Comparison of ENCODE assay signal across 29 mouse cellular contexts in the genomic region with DNA sequence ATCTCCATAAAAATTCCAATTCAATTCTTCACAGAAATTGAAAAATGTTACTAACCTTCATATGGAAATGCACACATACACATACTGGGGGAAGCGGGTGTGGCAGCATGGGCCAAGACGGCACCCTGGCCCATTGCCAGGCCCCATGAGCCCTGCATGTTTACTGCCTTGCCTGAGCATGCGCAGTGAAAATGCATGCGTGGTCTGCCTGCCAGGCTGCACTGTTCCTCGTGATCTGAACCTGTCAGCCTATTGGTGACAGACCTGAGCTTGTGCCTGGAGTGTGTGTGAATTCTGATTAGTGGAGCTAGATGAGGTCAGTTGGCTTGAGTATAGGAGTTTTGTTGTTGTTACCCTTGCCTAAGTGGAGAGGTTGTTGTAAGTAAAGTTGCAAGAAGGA.
A peak's percentile ranks its signal among the peaks of the same experiment; 100 is the strongest.
DNase-seq lines count a peak whose midpoint lies in the region; ATAC-seq and TF ChIP-seq lines count a peak whose summit lies in the region.
"Had no signal": no experiment of that assay in that cellular context is flagged by ENCODE, and none has a peak within 500 bp of the region (broad histone marks: within the 10 kb centered on the region; RNA-seq: fewer than 3 reads in every experiment).

No protein-coding gene starts in this region.

- 68% methylated on average over 5 of the region's 5 CpGs for WGBS in liver, postnatal 0 days (ENCODE audit: insufficient replicate concordance)

- DNase-seq in cerebellum, postnatal 14 days: peak; percentile 28 to 43
- DNase-seq in cerebellum, adult 8-10 months: no peak
- peak; percentile 72 for DNase-seq in liver, postnatal 0 days
- DNase-seq in liver: no peak
- DNase-seq in Muller cell, postnatal 12 days (ENCODE audit: inconsistent ontology term): no peak
- DNase-seq in kidney, postnatal 4 days: no peak
- DNase-seq: adrenal gland, postnatal 25 days; cerebellum, adult 9-10 months; forebrain, postnatal 0 days; gastrocnemius, postnatal 10 days; heart, adult 11 months; heart, postnatal 36 days; kidney, adult 2 months; layer of hippocampus, adult 9-11 months; lung, postnatal 36 days; right cerebral cortex, postnatal 4 days; thymus, adult 2 months; thymus, postnatal 4 days had no signal

- no peaks in the 10 kb centered on the region for H3K27me3 ChIP-seq in liver, postnatal 0 days (ENCODE audit: insufficient read depth, low read length)
- H3K27me3 ChIP-seq: hindbrain, embryonic 12.5 days; intestine, embryonic 15.5 days; limb, embryonic 12.5 days; megakaryocyte, embryonic 14.5 days; midbrain, embryonic 13.5 days; neural tube, embryonic 13.5 days had no signal

- no peak overlapping the region for H3K9ac ChIP-seq in liver, postnatal 0 days (replicated peaks)
- H3K9ac ChIP-seq: forebrain, postnatal 0 days; hindbrain, embryonic 12.5 days; intestine, embryonic 15.5 days; limb, embryonic 12.5 days; midbrain, embryonic 13.5 days; neural tube, embryonic 13.5 days had no signal

- no peak overlapping the region for H3K27ac ChIP-seq in liver, postnatal 0 days (ENCODE audit: low read depth)
- H3K27ac ChIP-seq: heart, embryonic 10.5 days; hindbrain, embryonic 12.5 days; hindbrain, postnatal 0 days; intestine, embryonic 15.5 days; kidney, postnatal 0 days; limb, embryonic 12.5 days; midbrain, embryonic 13.5 days; neural tube, embryonic 13.5 days had no signal

- peak; percentile 90 for ATAC-seq in liver, postnatal 0 days
- ATAC-seq in megakaryocyte-erythroid progenitor cell, adult 5-6 weeks (replicated peaks; ENCODE audit: low FRiP score, low TSS enrichment, poor library complexity, severe bottlenecking): peak; percentile 84; the same call in 1 of the 2 replicates
- ATAC-seq: forebrain, postnatal 0 days; hindbrain, postnatal 0 days; intestine, embryonic 15.5 days; midbrain, embryonic 13.5 days had no signal

- no peak for TF ChIP-seq EP300 in liver, postnatal 0 days (IDR thresholded peaks at IDR 0.05; ENCODE audit: low read depth)

- H3K9me3 ChIP-seq in liver, postnatal 0 days (ENCODE audit: low read length): no peaks in the 10 kb centered on the region
- H3K9me3 ChIP-seq: heart, embryonic 10.5 days; hindbrain, embryonic 12.5 days; intestine, embryonic 15.5 days; midbrain, embryonic 13.5 days; neural tube, embryonic 13.5 days had no signal

- no peak overlapping the region for H3K4me3 ChIP-seq in liver, postnatal 0 days (ENCODE audit: low read depth, low read length)
- H3K4me3 ChIP-seq: heart, embryonic 10.5 days; hindbrain, embryonic 12.5 days; intestine, embryonic 15.5 days; limb, embryonic 12.5 days; megakaryocyte, embryonic 14.5 days; midbrain, embryonic 13.5 days; neural tube, embryonic 13.5 days had no signal

- H3K4me2 ChIP-seq in liver, postnatal 0 days (ENCODE audit: low read depth, low read length): no peak overlapping the region
- H3K4me2 ChIP-seq: hindbrain, embryonic 12.5 days; intestine, embryonic 15.5 days; limb, embryonic 12.5 days; liver, embryonic 11.5 days; midbrain, embryonic 13.5 days; neural tube, embryonic 13.5 days had no signal

- no peaks in the 10 kb centered on the region for H3K36me3 ChIP-seq in liver, postnatal 0 days (replicated peaks; ENCODE audit: insufficient read depth, low read length)
- H3K36me3 ChIP-seq: heart, embryonic 10.5 days; hindbrain, embryonic 12.5 days; intestine, embryonic 15.5 days; limb, embryonic 12.5 days; midbrain, embryonic 13.5 days; neural tube, embryonic 13.5 days had no signal

- H3K4me1 ChIP-seq in liver, postnatal 0 days (ENCODE audit: insufficient read depth): peaks cover 2% of the 10 kb centered on the region; the same call in 1 of the 2 replicates
- H3K4me1 ChIP-seq: heart, embryonic 10.5 days; hindbrain, embryonic 12.5 days; intestine, embryonic 15.5 days; limb, embryonic 12.5 days; megakaryocyte, embryonic 14.5 days; midbrain, embryonic 13.5 days; neural tube, embryonic 13.5 days had no signal

- TF ChIP-seq CTCF in liver, postnatal 0 days (IDR thresholded peaks at IDR 0.05; ENCODE audit: low read depth): no peak

Comparison
In these comparisons a context has a peak if more than half of its experiments do, and no peak if none do; other contexts are left out.
1. DNase-seq: peak in cerebellum, postnatal 14 days (2 of 2) and liver, postnatal 0 days (single experiment); none in cerebellum, adult 8-10 months (single experiment), liver (single experiment), Muller cell, postnatal 12 days (single experiment) and kidney, postnatal 4 days (0 of 2).